10 mouse cellular contexts compared by ENCODE assay signal in the genomic region with DNA sequence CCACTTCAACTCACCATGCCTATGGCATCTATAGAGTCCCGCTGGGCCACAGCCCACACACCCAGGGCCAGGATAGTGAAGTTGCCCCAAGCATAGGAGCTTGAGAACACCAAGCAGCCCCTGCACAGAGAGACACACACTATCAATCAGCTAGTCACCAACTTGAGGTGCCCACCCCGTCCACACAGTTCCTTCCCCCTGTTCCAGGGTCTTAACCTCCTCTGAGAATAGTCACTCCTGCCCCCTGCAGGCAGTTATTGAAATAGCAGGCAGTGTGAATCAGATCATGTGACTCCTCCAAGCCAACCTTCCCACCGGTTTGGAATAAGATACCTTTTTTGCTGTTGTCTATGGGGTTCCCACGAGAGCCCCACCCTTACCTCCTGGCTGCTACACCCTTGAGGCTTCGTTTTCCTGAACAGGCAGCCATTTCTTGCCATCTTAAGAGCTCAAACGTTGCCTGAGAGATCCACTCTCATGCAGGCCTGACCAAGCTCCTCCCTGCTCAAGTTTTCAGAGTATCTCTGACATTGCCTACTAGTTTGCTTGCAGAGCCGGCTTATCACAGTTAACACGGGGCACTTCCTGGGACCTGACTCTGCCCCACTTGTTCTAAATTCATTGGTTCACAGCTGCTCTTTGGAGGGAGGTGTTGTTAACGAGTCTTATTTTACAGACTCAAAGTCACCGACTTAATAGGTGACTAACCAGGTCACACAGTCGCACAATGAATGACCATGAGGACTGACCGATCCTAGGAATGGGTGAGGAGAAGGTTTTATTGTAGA. TPM values are rescaled to one million over a fixed set of nuclear protein-coding genes. Genes with fewer than 3 reads are reported as not detected.
DNase-seq lines count a peak whose midpoint lies in the region; ATAC-seq and TF ChIP-seq lines count a peak whose summit lies in the region.
"Had no signal": no experiment of that assay in that cellular context is flagged by ENCODE, and none has a peak within 500 bp of the region (broad histone marks: within the 10 kb centered on the region; RNA-seq: fewer than 3 reads in every experiment).

No protein-coding gene starts in this region.

- H3K4me1 ChIP-seq in intestine, postnatal 0 days (replicated peaks; ENCODE audit: control insufficient read depth, insufficient read depth, low read length), result 0 out of 2 replicates have a peak, but pooled peaks cover 4% of the 10 kb centered on the region
- peaks cover 26% of the 10 kb centered on the region for H3K4me1 ChIP-seq in intestine, embryonic 16.5 days (ENCODE audit: control insufficient read depth, insufficient read depth, low read length)
- H3K4me1 ChIP-seq in thymus, adult 2 months (replicated peaks; ENCODE audit: control insufficient read depth, insufficient read depth, low read length), result peaks cover 50% of the 10 kb centered on the region

- no peak overlapping the region for H3K4me3 ChIP-seq in intestine, postnatal 0 days (ENCODE audit: low read depth, low read length)
- no peak overlapping the region for H3K4me3 ChIP-seq in intestine, embryonic 16.5 days (ENCODE audit: low read length)
- H3K4me3 ChIP-seq in gastrocnemius, adult 2 months, result no peak overlapping the region
- no peak overlapping the region for H3K4me3 ChIP-seq in thymus, adult 2 months (ENCODE audit: control insufficient read depth, insufficient read depth, low read length)
- H3K4me3 ChIP-seq: embryonic facial prominence, embryonic 15.5 days; limb, embryonic 15.5 days had no signal

- H3K9ac ChIP-seq in intestine, postnatal 0 days (ENCODE audit: low read depth, low read length), result no peak overlapping the region
- H3K9ac ChIP-seq in intestine, embryonic 16.5 days (ENCODE audit: low read depth, low read length), result no peak overlapping the region
- H3K9ac ChIP-seq: embryonic facial prominence, embryonic 15.5 days; limb, embryonic 15.5 days had no signal

- intact Hi-C loops in gastrocnemius, adult 2 months (cut with DNase I), result no loop called here

- H3K27ac ChIP-seq in intestine, postnatal 0 days (ENCODE audit: low read depth, low read length), result no peak overlapping the region
- no peak overlapping the region for H3K27ac ChIP-seq in intestine, embryonic 16.5 days (ENCODE audit: low read length)
- H3K27ac ChIP-seq in gastrocnemius, adult 2 months, result peak overlapping the region; percentile 94
- peak overlapping the region; percentile 92 for H3K27ac ChIP-seq in thymus, adult 2 months (ENCODE audit: control insufficient read depth, insufficient read depth, low read length)
- H3K27ac ChIP-seq: embryonic facial prominence, embryonic 15.5 days had no signal

- TF ChIP-seq CTCF in intestine, postnatal 0 days (IDR thresholded peaks at IDR 0.05; ENCODE audit: low read depth), result peak; percentile 79
- TF ChIP-seq CTCF in gastrocnemius, adult 2 months (IDR thresholded peaks at IDR 0.05), result peak; percentile 80
- TF ChIP-seq CTCF in thymus, adult 2 months (IDR thresholded peaks at IDR 0.05; ENCODE audit: borderline replicate concordance, control insufficient read depth, extremely low read depth, insufficient read depth, low read length, poor library complexity), result peak; percentile 42; the same call in 1 of the 2 replicates

- H3K4me2 ChIP-seq in intestine, postnatal 0 days (replicated peaks; ENCODE audit: low read depth), result no peak overlapping the region
- H3K4me2 ChIP-seq in intestine, embryonic 16.5 days (ENCODE audit: low read depth, low read length), result no peak overlapping the region
- H3K4me2 ChIP-seq: embryonic facial prominence, embryonic 15.5 days; limb, embryonic 15.5 days had no signal

- ATAC-seq in intestine, postnatal 0 days, result no peak
- ATAC-seq in intestine, embryonic 16.5 days, result no peak
- ATAC-seq in megakaryocyte, adult 5-6 weeks (ENCODE audit: poor library complexity, severe bottlenecking), result peak; percentile 48

- H3K9me3 ChIP-seq in intestine, postnatal 0 days (ENCODE audit: control insufficient read depth), result no peaks in the 10 kb centered on the region
- H3K9me3 ChIP-seq in intestine, embryonic 16.5 days (ENCODE audit: control insufficient read depth, low read length), result no peaks in the 10 kb centered on the region
- H3K9me3 ChIP-seq: embryonic facial prominence, embryonic 15.5 days; limb, embryonic 15.5 days had no signal

- peak; percentile 77 for DNase-seq in ES-CJ7 (ENCODE audit: low read depth, low spot score)
- DNase-seq in cerebellum, adult 8-10 months, result peak; percentile 51
- peak; percentile 76 for DNase-seq in gastrocnemius, adult 2 months
- DNase-seq in kidney, postnatal 14 days, result peak; percentile 63
- peak; percentile 78 for DNase-seq in thymus, adult 2 months

- no peak for TF ChIP-seq POLR2A in thymus, adult 2 months (IDR thresholded peaks at IDR 0.05; ENCODE audit: control insufficient read depth, extremely low read depth, insufficient read depth, low read length, poor library complexity)

- WGBS in intestine, postnatal 0 days, result 53% methylated on average over 12 of the region's 12 CpGs
- 51% methylated on average over 12 of the region's 12 CpGs for WGBS in intestine, embryonic 16.5 days
- 38% methylated on average over 12 of the region's 12 CpGs for WGBS in thymus, adult 2 months

- no peaks in the 10 kb centered on the region for H3K27me3 ChIP-seq in intestine, postnatal 0 days (replicated peaks; ENCODE audit: control insufficient read depth, insufficient read depth, low read length)
- no peaks in the 10 kb centered on the region for H3K27me3 ChIP-seq in intestine, embryonic 16.5 days (replicated peaks; ENCODE audit: control insufficient read depth, insufficient read depth, low read length)
- H3K27me3 ChIP-seq in thymus, adult 2 months (ENCODE audit: control insufficient read depth, insufficient read depth, low read length), result no peaks in the 10 kb centered on the region
- H3K27me3 ChIP-seq: embryonic facial prominence, embryonic 15.5 days; limb, embryonic 15.5 days had no signal

- H3K36me3 ChIP-seq in intestine, postnatal 0 days (ENCODE audit: control insufficient read depth, insufficient read depth), result peaks cover 23% of the 10 kb centered on the region
- 0 out of 2 replicates have a peak, but pooled peaks cover 5% of the 10 kb centered on the region for H3K36me3 ChIP-seq in intestine, embryonic 16.5 days (ENCODE audit: control insufficient read depth, insufficient read depth, low read length)
- H3K36me3 ChIP-seq in thymus, adult 2 months (ENCODE audit: control insufficient read depth, insufficient read depth, low read length), result peaks cover 27% of the 10 kb centered on the region

RNA-seq across cellular contexts. Expression of gene Agtrap, which starts 5.4 kb away (rescaled TPM):
- polyA plus RNA-seq in intestine, postnatal 0 days (2015; fragmentation: Nextera tagmentation; extraction: Ambion mirVana), result 27.7 and 31.3 TPM in 2 replicates
- 19.6 and 22.2 TPM in 2 replicates for polyA plus RNA-seq in intestine, embryonic 16.5 days (2015; fragmentation: Nextera tagmentation; extraction: Ambion mirVana)
- total RNA-seq in gastrocnemius, adult 2 months (2021), result 10 to 100 TPM in 1 of 2 experiments, 1 to 10 TPM in 1; 9.8 to 12.6 TPM
- 13.8 and 19.0 TPM in 2 replicates for total RNA-seq in megakaryocyte, adult 5-6 weeks (2015)
- total RNA-seq in megakaryocyte, adult 5-6 weeks (2017), result 31.9 and 36.0 TPM in 2 replicates
- polyA plus RNA-seq in thymus, adult 2 months (2012; rRNA removed), result 98.0 and 106 TPM in 2 replicates

RNA-seq across cellular contexts. Expression of gene Mthfr, which starts 43.6 kb away (rescaled TPM):
- polyA plus RNA-seq in intestine, postnatal 0 days (2015; fragmentation: Nextera tagmentation; extraction: Ambion mirVana), result 11.7 and 12.6 TPM in 2 replicates
- 14.3 and 19.4 TPM in 2 replicates for polyA plus RNA-seq in intestine, embryonic 16.5 days (2015; fragmentation: Nextera tagmentation; extraction: Ambion mirVana)
- 10 to 100 TPM in 1 of 2 experiments, 1 to 10 TPM in 1; 6.9 to 14.2 TPM for total RNA-seq in gastrocnemius, adult 2 months (2021)
- 14.0 and 14.3 TPM in 2 replicates for total RNA-seq in megakaryocyte, adult 5-6 weeks (2015)
- 10.1 and 15.8 TPM in 2 replicates for total RNA-seq in megakaryocyte, adult 5-6 weeks (2017)
- polyA plus RNA-seq in thymus, adult 2 months (2012; rRNA removed), result 28.3 and 30.2 TPM in 2 replicates

RNA-seq across cellular contexts. Expression of gene Clcn6, which starts 43.8 kb away (rescaled TPM):
- polyA plus RNA-seq in intestine, postnatal 0 days (2015; fragmentation: Nextera tagmentation; extraction: Ambion mirVana), result 2.5 and 3.1 TPM in 2 replicates
- 4.5 TPM in 2 replicates for polyA plus RNA-seq in intestine, embryonic 16.5 days (2015; fragmentation: Nextera tagmentation; extraction: Ambion mirVana)
- total RNA-seq in gastrocnemius, adult 2 months (2021), result 1 to 10 TPM; 4.7 to 5.0 TPM
- 5.5 and 7.0 TPM in 2 replicates for total RNA-seq in megakaryocyte, adult 5-6 weeks (2015)
- 2.7 and 10.1 TPM in 2 replicates for total RNA-seq in megakaryocyte, adult 5-6 weeks (2017)
- 37.9 and 39.4 TPM in 2 replicates for polyA plus RNA-seq in thymus, adult 2 months (2012; rRNA removed)

RNA-seq across cellular contexts. Expression of gene Mad2l2, which starts 47.7 kb away (rescaled TPM):
- 22.6 and 24.9 TPM in 2 replicates for polyA plus RNA-seq in intestine, postnatal 0 days (2015; fragmentation: Nextera tagmentation; extraction: Ambion mirVana)
- 29.3 and 30.1 TPM in 2 replicates for polyA plus RNA-seq in intestine, embryonic 16.5 days (2015; fragmentation: Nextera tagmentation; extraction: Ambion mirVana)
- 10 to 100 TPM; 10.3 to 18.0 TPM for total RNA-seq in gastrocnemius, adult 2 months (2021)
- total RNA-seq in megakaryocyte, adult 5-6 weeks (2015), result 21.9 and 25.3 TPM in 2 replicates
- 3.6 and 5.9 TPM in 2 replicates for total RNA-seq in megakaryocyte, adult 5-6 weeks (2017)
- 32.9 and 37.7 TPM in 2 replicates for polyA plus RNA-seq in thymus, adult 2 months (2012; rRNA removed)

RNA-seq across cellular contexts. Expression of gene Draxin, which starts 48.0 kb away (rescaled TPM):
- 0.03 and 0.05 TPM in 2 replicates for polyA plus RNA-seq in intestine, postnatal 0 days (2015; fragmentation: Nextera tagmentation; extraction: Ambion mirVana)
- 0.06 and 0.07 TPM in 2 replicates for polyA plus RNA-seq in intestine, embryonic 16.5 days (2015; fragmentation: Nextera tagmentation; extraction: Ambion mirVana)
- under 1 TPM in 1 of 2 experiments, not detected in 1; 0.03 TPM for total RNA-seq in gastrocnemius, adult 2 months (2021)
- not detected in 2 replicates for total RNA-seq in megakaryocyte, adult 5-6 weeks (2015)
- 0.04 TPM in 1 of 2 replicates, not detected in the other for total RNA-seq in megakaryocyte, adult 5-6 weeks (2017)
- polyA plus RNA-seq in thymus, adult 2 months (2012; rRNA removed), result 0.26 and 0.34 TPM in 2 replicates

Comparison
In these comparisons a context has a peak if more than half of its experiments do, and no peak if none do; other contexts are left out.
1. H3K27ac ChIP-seq: peak in gastrocnemius, adult 2 months (single experiment) and thymus, adult 2 months (single experiment); none in intestine, postnatal 0 days (single experiment) and intestine, embryonic 16.5 days (single experiment).
2. Peak in every context shown above with its lines, with median percentiles within 50 percentile points of each other: CTCF ChIP-seq and DNase-seq.